Mouse (Mus musculus) leukemia stem cell, adult 10-12 weeks (primary cell): ENCODE results near the gene Bpifa2. TPM values are rescaled to one million over a fixed set of nuclear protein-coding genes. Genes with fewer than 3 reads are reported as not detected.

Experiments used
- polyA plus RNA-seq: library from polyadenylated mRNA; stranded (reverse); fragments of >175 nt; gene quantifications from 2 replicates; pipeline ENCODE4 v1.2.3, GENCODE M21; 2012; ENCODE audit warnings: low replicate concordance

Gene Bpifa2
- not detected in 2 replicates for polyA plus RNA-seq

GRCm38 (mm10) chr2:154007965-154008364 is at the start of gene Bpifa2:
Gene Bpifa2, plus strand, starts transcription at chr2:154008265.

GRCm38 (mm10) chr2:153974582-153974981 is 33.5 kb upstream of the Bpifa2 start, which contains the start of gene Bpifa6:
Gene Bpifa6, plus strand, starts transcription at chr2:153974945.

Other genes with a start within 250 kb of the Bpifa2 start
- gene Efcab8, start 228.3 kb upstream of the Bpifa2 start, polyA plus RNA-seq, result 0.20 and 0.28 TPM in 2 replicates
- not detected in 2 replicates for gene Sun5, start 137.2 kb upstream of the Bpifa2 start, polyA plus RNA-seq
- not detected in 2 replicates for gene Bpifb2, start 133.2 kb upstream of the Bpifa2 start, polyA plus RNA-seq
- gene Bpifb6, start 107.9 kb upstream of the Bpifa2 start, polyA plus RNA-seq, result not detected in 2 replicates
- not detected in 2 replicates for gene Bpifb3, start 90.0 kb upstream of the Bpifa2 start, polyA plus RNA-seq
- gene Bpifb4, start 70.1 kb upstream of the Bpifa2 start, polyA plus RNA-seq, result not detected in 2 replicates
- not detected in 2 replicates for gene Bpifa6, start 33.3 kb upstream of the Bpifa2 start, polyA plus RNA-seq
- gene Bpifa3, start 122.1 kb downstream of the Bpifa2 start, polyA plus RNA-seq, result not detected in 2 replicates
- not detected in 2 replicates for gene Bpifa1, start 134.6 kb downstream of the Bpifa2 start, polyA plus RNA-seq
- gene Bpifa5, start 154.3 kb downstream of the Bpifa2 start, polyA plus RNA-seq, result not detected in 2 replicates
- gene Bpifb1, start 182.6 kb downstream of the Bpifa2 start, polyA plus RNA-seq, result not detected in 2 replicates
- not detected in 2 replicates for gene Bpifb5, start 215.5 kb downstream of the Bpifa2 start, polyA plus RNA-seq
- gene Bpifb9a, start 249.6 kb downstream of the Bpifa2 start, polyA plus RNA-seq, result not detected in 2 replicates